Mouse (Mus musculus): ENCODE measurements at regions not wholly inside any gene's neighbourhood (a gene's known extent, or its start where the extent isn't known, plus 50 kb on each side); places are given as distances from the start of the nearest gene placed in this dataset.

DNA sequence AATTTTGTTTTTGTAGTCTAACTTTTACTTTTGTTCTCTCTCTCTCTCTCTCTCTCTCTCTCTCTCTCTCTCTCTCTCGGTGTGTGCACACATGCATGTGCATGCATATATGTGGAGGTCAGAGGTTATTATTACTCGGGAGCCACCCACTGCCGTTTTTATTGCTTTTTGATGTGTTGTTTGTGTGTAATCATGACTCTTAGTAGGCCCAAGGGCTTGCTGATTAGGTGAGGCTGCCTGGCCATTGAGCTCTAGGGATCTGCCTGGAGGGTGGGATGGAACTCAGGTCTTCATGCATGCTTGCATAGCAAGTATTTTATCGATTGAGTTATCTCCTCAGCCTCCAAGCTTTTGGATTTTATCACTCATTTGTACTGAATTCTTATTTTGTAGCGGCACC is 50.4 kb upstream of the Adamts9 start:
- no peaks in the 10 kb centered on the region for H3K27me3 ChIP-seq (ENCODE audit: control insufficient read depth, insufficient read depth, low read length)
- no peak overlapping the region for H3K27ac ChIP-seq (ENCODE audit: low read length)
- no peaks in the 10 kb centered on the region for H3K9me3 ChIP-seq (replicated peaks; ENCODE audit: control insufficient read depth, low read length)
- 88% methylated on average over 5 of the region's 5 CpGs for WGBS
- H3K4me3 ChIP-seq (replicated peaks; ENCODE audit: low read length) = no peak overlapping the region
- no peaks in the 10 kb centered on the region for H3K36me3 ChIP-seq (ENCODE audit: control insufficient read depth, insufficient read depth, low read length)
- H3K4me1 ChIP-seq (ENCODE audit: control insufficient read depth, insufficient read depth, low read length) = no peaks in the 10 kb centered on the region
- no peak for ATAC-seq (ENCODE audit: insufficient read depth, low FRiP score)
- no peak overlapping the region for H3K9ac ChIP-seq (ENCODE audit: low read length)
- no peak overlapping the region for H3K4me2 ChIP-seq (ENCODE audit: low read depth, low read length)
